Mouse (Mus musculus): ENCODE measurements around the gene Zdhhc20.

DNA sequence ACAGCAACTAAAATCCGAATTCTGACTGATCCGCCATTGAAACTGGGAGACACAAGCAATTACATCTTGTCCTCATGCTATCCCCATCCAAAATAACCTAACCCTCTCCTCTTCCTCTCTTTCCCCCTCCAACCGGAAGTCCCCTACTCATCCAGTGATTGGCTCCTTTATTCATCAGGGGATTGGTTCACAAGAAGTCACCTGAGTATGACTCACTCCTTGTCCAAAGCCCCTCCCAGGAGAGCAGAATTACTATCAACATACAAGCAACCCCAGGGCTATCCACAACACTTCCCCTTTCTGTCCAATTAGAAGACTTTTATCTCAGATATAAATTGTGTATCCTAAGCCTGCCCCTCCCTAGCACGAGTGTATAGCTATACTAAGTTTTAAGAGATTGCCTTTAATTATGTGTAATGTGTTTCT, 28.1 kb downstream of the Zdhhc20 start:
- no peak for TF ChIP-seq CTCF (IDR thresholded peaks at IDR 0.05; ENCODE audit: low read depth, low read length)
- no peak for TF ChIP-seq TAL1 (conservative IDR thresholded peaks at IDR 0.05; ENCODE audit: low read depth, low read length)
- TF ChIP-seq GATA1 (IDR thresholded peaks at IDR 0.05; ENCODE audit: borderline replicate concordance, low read length), result no peak
- TF ChIP-seq POLR2AphosphoS5 (IDR thresholded peaks at IDR 0.05; ENCODE audit: insufficient replicate concordance, low read depth, low read length), result no peak
- TF ChIP-seq GATA2 (IDR thresholded peaks at IDR 0.05; ENCODE audit: borderline replicate concordance, low read depth, low read length), result no peak
